Mouse (Mus musculus) heart, embryonic 13.5 days (tissue): Measurements from ENCODE around the gene Mcat. TPM values are rescaled to one million over a fixed set of nuclear protein-coding genes. Genes with fewer than 3 reads are reported as not detected.

ENCODE experiments used
- ATAC-seq: fragments of 200-750 bp; cut with Nextera tagmentation; 2 replicates; pipeline ENCODE4 v1.8.0; 2017; ENCODE audit warnings: moderate TSS enrichment; ENCODE audit not compliant: insufficient number of reproducible peaks, low FRiP score, low TSS enrichment; ENCODE audit errors: extremely low read depth
- H3K27ac ChIP-seq: fragments of 300-500 bp; sonication (generic); replicated peaks from 2 replicates; pipeline ENCODE4 v1.5.1; 2015; ENCODE audit warnings: moderate library complexity, mild to moderate bottlenecking, inconsistent platforms
- H3K27me3 ChIP-seq: fragments of 300-500 bp; sonication (generic); replicated peaks from 2 replicates; pipeline ENCODE4 v1.6.1; 2015; ENCODE audit warnings: mild to moderate bottlenecking, inconsistent platforms
- H3K36me3 ChIP-seq: fragments of 300-500 bp; sonication (generic); 2 replicates; pipeline ENCODE4 v1.6.1; 2015; ENCODE audit warnings: mild to moderate bottlenecking, inconsistent platforms
- H3K4me1 ChIP-seq: fragments of 300-500 bp; sonication (generic); 2 replicates; pipeline ENCODE4 v1.6.1; 2015; ENCODE audit warnings: inconsistent platforms
- H3K4me2 ChIP-seq: fragments of 300-500 bp; sonication (generic); 2 replicates; pipeline ENCODE4 v1.6.1; 2015; ENCODE audit warnings: inconsistent platforms, mild to moderate bottlenecking, moderate library complexity
- H3K4me3 ChIP-seq: fragments of 300-500 bp; sonication (generic); 2 replicates; pipeline ENCODE4 v1.5.1; 2015; ENCODE audit warnings: moderate library complexity, mild to moderate bottlenecking, inconsistent platforms
- H3K9ac ChIP-seq: fragments of 300-500 bp; sonication (generic); 2 replicates; pipeline ENCODE4 v1.6.1; 2015; ENCODE audit warnings: inconsistent platforms, mild to moderate bottlenecking, moderate library complexity
- H3K9me3 ChIP-seq: fragments of 300-500 bp; sonication (generic); 2 replicates; pipeline ENCODE4 v1.6.1; 2016; ENCODE audit warnings: inconsistent platforms
- WGBS: fragments of 180-500 bp; shearing (Covaris S2); methylation state at CpG from one replicate; pipeline ENCODE4 v1.1.7; 2015; ENCODE audit warnings: mixed read lengths; 5-methylcytosine and 5-hydroxymethylcytosine counted together
- polyA plus RNA-seq: library from polyadenylated mRNA; unstranded; fragments of >200 nt; fragmentation: Nextera tagmentation; extraction: Ambion mirVana; gene quantifications from 2 replicates; pipeline ENCODE4 v1.2.1, GENCODE M21; 2015

Gene Mcat
- polyA plus RNA-seq, 1 experiment from 2014 or later: 29.6 TPM

DNA sequence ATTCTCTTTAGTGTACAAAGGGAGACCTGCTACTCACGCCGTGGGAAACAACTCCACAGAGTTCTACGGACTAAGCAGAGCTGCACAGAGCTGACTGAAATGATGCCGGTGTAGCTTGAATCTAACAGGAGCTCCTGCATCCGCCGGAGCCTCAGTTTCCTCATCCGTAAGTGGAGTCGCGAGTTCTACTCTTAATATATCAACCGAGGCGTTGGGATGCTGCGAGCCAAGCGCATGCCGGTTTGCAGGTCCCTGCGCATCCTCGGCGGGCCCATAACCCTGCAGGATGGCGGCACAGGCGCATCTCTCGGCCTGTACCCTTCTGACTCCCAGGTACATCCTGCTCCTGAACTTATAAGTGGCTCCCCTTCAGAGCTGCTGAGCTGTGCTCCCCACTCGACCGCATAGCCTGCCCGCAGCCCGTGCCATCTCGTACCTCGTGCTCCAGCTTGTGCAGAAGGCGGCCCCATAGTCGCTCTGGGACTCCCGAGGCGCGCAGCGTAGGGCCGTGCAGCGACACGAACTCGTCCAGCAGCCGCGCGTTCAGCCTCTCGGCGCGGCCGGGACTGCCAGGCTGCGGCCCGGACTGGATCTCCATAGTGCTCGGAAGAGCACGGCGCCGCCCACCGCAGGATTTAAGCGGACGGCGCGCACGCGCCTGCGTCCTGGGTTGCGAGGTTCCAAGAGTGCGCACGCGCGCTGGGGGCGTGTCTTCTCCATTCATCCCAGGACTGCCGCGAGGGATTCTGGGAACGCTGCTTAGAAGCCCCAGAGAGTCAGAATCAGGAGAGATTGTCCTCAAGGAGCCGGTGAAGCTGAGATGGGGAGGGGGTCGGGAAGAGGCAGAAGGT, 31.2 kb upstream of the Mcat start, which contains the start of gene Ttll12:
Gene Ttll12, minus strand, starts transcription at position 645 of the 851 bp plus-strand sequence.
- Histone ChIP-seq H3K4me1 (peaks cover 42% of the 10 kb centered on the region), H3K9ac (peak within 1 kb of the TSS; percentile 87), H3K4me3 (peak within 1 kb of the TSS; percentile 80), H3K36me3 (peaks cover 4% of the 10 kb centered on the region; the same call in 1 of the 2 replicates), H3K27me3 (no peaks in the 10 kb centered on the region), H3K27ac (peak within 1 kb of the TSS; percentile 72), H3K4me2 (peak within 1 kb of the TSS; percentile 83), H3K9me3 (no peaks in the 10 kb centered on the region)
- WGBS: under 1% methylated on average over 68 of the region's 68 CpGs
- peak; percentile 84 for ATAC-seq

DNA sequence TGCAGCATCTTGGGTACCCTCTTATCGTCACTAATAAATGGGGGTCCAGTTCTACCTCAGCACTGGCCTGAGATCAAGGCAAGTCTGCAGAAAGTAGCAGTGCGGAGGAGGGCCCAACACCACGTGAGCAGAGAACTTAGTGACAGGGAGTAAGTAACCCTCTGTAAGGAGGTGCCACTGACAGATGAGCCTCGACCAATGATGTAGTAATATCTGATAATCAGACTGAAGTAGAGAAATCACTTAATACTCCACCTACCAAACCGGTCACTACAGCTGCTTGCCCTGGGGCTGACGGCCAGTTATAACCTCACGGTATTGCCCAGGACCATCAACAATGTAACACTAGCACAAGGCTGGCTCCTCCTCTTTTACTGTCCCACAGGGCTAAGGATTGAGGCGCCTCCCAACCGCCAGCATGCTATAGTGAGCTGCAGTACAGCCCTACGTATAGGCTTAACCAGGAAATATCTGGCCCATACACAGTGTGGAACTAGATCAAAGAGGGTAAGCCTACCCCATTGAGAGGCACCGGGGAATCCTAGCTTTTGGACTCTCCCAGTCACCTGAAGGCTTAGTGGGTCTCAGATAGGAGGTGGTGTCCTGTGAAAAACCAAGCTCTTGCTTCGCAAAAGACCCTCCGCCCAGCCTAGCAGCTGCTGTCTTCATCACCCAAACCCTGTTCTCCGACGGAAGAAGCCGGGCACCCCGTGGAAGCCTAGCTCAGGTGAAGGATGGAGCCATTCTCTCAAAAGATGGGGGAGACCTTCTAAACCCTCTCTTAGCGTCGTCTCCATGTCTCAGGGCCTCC, 30.3 kb upstream of the Mcat start:
- 11% methylated on average over 19 of the region's 19 CpGs for WGBS
- Histone ChIP-seq H3K27ac (peak overlapping the region; percentile 58), H3K9me3 (no peaks in the 10 kb centered on the region), H3K4me1 (peaks cover 42% of the 10 kb centered on the region), H3K27me3 (no peaks in the 10 kb centered on the region), H3K36me3 (peaks cover 4% of the 10 kb centered on the region; the same call in 1 of the 2 replicates), H3K4me3 (peak overlapping the region; percentile 80), H3K9ac (peak overlapping the region; percentile 87), H3K4me2 (peak overlapping the region; percentile 83)
- ATAC-seq: no peak

DNA sequence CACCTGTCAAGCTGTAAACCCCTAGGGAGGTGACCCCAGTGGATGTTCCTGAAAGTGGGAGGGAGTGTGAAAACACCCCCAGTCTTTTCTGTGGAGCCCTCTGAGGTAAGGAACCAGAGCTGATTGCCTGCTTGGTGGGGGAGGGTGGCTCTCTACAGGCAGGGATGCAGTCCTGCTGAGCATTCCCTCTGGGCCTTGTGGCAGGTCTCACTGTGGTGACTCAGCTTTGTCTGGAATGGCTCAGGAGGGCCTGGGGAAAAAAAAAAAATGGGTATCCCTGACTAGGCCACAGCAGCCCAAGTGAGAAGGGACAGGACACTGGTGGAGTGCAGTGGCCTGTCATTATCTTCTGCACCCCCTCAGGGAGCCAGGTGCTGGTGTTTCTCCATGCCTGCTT, 29.6 kb upstream of the Mcat start:
- Histone ChIP-seq H3K36me3 (peaks cover 8% of the 10 kb centered on the region), H3K4me1 (peaks cover 42% of the 10 kb centered on the region), H3K4me2 (peak overlapping the region; percentile 83), H3K27me3 (no peaks in the 10 kb centered on the region), H3K4me3 (peak overlapping the region; percentile 80), H3K9ac (peak overlapping the region; percentile 87), H3K9me3 (no peaks in the 10 kb centered on the region), H3K27ac (peak overlapping the region; percentile 58; the same call in 1 of the 2 replicates)
- ATAC-seq: no peak

DNA sequence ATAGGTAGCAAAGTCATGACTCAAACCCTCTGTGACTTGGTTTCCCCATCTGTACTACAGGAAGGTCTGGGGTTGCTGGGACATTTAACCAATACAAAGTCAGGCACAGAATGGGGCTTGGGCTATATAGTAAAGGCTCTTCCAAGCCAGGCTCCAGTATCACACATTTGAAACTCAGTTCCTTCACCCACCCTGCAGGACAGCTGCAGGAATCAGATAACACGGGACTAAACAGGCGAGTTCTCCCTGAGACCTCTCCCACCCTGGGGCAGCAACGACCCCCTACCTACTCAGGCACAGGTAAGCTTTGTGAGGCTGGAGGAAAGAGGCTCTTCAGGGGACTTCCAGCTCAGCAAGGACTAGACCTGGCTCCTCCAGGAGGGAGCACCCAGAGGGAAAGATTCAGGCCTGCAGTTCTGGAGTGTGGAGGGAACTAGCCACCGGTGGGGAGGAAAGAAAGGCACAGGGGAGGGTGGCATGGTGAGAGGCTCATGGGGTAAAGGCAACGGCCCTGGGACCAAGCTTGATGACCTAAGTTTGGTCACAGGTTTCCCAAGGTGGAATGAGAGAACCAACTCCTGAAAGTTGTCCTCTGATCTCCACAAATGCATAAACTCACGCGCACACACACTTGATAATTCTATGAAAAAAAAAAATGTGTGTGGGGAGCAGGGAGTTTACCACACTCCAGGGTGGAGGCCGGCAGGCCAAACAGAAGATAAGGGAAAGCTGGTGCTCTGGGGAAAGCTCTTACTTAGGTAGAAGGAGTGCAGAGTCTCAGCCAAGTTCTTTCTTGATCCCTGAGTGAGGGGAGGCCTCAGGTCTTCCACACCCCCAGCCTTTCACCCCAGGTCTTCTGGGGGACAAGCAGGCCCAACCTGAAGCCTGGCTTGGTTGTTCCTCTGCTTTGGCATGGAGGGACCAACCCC, 28.9 kb upstream of the Mcat start:
- Histone ChIP-seq H3K27me3 (no peaks in the 10 kb centered on the region), H3K4me1 (peaks cover 42% of the 10 kb centered on the region), H3K4me2 (peak overlapping the region; percentile 83), H3K27ac (peak overlapping the region; percentile 58; the same call in 1 of the 2 replicates), H3K9me3 (no peaks in the 10 kb centered on the region), H3K36me3 (peaks cover 14% of the 10 kb centered on the region), H3K9ac (peak overlapping the region; percentile 87), H3K4me3 (peak overlapping the region; percentile 80)
- ATAC-seq: no peak
- 38% methylated on average over 8 of the region's 8 CpGs for WGBS

DNA sequence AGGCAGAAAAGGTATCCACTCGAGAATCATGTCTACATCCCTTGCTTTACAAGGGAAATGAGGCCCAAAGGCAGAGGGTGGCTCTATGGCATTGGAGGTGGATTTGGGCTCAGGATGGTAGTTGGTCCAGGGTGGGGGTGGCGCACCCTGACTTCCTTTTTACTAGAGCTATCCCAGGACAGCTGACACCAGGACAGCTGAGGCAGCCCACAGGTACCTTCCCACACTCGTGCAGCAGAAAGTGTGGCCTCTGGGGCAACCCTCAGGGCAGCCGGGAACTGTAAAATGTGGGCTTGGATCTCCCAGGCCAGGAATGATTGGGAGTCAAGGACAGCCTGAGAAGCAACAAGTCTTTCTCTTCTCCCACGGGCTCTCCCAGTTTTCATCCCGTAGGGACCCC, 28.2 kb upstream of the Mcat start:
- no peak overlapping the region for H3K27ac ChIP-seq
- 0 out of 2 replicates have a peak overlapping the region, but pooled peaks have one; percentile 6 for H3K4me3 ChIP-seq
- peaks cover 21% of the 10 kb centered on the region for H3K36me3 ChIP-seq
- 70% methylated on average over 6 of the region's 6 CpGs for WGBS
- H3K9ac ChIP-seq: peak overlapping the region; percentile 51; the same call in 1 of the 2 replicates
- H3K27me3 ChIP-seq: no peaks in the 10 kb centered on the region
- H3K4me1 ChIP-seq: peaks cover 42% of the 10 kb centered on the region
- ATAC-seq: no peak
- no peaks in the 10 kb centered on the region for H3K9me3 ChIP-seq
- H3K4me2 ChIP-seq: peak overlapping the region; percentile 83

DNA sequence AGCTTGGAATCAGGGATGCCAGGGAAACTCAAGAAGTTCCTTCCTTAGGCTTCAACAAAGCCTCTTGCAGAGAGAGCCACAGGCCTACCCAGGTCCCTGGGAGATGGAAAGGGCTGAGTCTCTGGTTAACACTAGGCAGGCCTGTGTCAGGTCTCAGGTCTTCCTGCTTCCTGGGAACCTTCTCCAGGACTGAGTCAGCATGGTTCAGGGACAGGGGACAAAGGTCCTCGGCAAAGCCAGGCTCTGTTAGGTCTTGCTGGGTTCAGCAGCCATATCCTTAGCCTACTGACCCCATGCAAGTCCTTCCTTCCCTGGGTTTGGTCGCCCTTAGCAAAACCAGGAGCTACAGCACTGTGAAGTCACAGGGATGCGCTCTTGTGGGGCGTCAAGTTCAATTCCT, 27.3 kb upstream of the Mcat start:
- H3K27ac ChIP-seq: no peak overlapping the region
- H3K9me3 ChIP-seq: peaks cover 5% of the 10 kb centered on the region; the same call in 1 of the 2 replicates
- peaks cover 42% of the 10 kb centered on the region for H3K4me1 ChIP-seq
- H3K4me3 ChIP-seq: no peak overlapping the region
- 88% methylated on average over 4 of the region's 4 CpGs for WGBS
- no peak overlapping the region; the same call in 1 of the 2 replicates for H3K9ac ChIP-seq
- H3K4me2 ChIP-seq: no peak overlapping the region
- no peak for ATAC-seq
- H3K27me3 ChIP-seq: no peaks in the 10 kb centered on the region
- peaks cover 31% of the 10 kb centered on the region for H3K36me3 ChIP-seq

DNA sequence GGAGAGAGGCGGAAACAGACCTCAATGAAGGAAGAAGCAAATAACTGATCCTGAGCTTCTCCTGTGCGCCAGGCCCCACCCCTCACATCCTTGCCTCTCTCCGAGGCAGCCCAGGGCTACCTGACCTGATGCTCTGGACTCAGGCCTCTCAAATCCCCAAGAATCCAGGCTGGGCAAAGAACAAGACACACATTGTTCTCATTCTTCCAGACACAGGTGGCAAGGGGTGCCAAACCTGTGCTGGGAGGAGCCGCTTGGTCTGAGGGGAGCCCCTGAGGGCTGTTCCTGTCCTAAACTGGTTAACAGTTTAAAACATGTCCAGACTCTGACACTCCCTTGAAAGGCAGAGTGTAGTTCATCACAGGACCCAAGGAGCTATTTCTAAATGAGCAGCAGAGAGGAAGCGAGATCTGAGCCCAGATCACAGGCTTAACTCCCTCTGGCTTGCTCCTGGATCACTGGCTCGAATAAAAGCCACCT, 21.2 kb upstream of the Mcat start:
- WGBS: 87% methylated on average over 6 of the region's 6 CpGs
- H3K9ac ChIP-seq: no peak overlapping the region
- no peak overlapping the region for H3K4me3 ChIP-seq
- H3K9me3 ChIP-seq: peaks cover 7% of the 10 kb centered on the region; the same call in 1 of the 2 replicates
- peaks cover 3% of the 10 kb centered on the region; the same call in 1 of the 2 replicates for H3K4me1 ChIP-seq
- H3K27me3 ChIP-seq: no peaks in the 10 kb centered on the region
- H3K36me3 ChIP-seq: peaks cover 86% of the 10 kb centered on the region
- ATAC-seq: no peak
- H3K4me2 ChIP-seq: no peak overlapping the region
- no peak overlapping the region for H3K27ac ChIP-seq

DNA sequence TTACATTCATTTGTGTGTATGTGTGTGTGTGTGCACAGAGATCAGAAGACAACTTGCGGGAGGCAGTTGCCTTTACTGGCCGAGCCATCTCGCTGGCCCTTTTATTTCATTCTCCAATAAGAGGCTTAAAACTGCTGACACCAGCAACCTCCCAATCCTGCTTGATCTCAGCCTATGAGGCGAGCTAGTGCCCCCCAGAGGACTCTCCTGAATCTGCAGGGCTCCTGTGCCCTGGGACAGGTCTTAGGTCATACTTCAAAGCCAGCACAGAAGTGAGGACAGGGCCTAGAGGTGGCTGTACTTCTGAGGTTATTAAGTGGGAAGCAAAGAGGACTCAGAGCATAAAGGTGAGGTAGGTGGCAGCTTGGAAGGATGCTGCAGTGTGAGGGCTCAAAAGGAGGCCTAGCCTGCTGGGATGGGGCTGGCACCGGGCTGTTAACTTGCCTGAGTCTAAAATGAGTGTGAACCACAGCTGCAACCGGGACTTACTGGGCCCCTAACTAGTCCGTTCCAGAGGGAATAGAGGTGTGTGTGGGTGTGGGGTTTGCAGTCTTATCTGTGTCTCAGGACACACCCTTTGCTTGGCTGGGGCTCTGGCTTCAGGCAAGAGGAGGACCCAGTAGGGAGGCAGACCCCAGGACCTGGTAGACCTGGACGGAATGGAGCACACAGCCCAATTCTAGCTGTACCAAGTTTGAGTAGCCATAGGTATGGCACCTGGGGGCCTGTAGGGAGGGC, 20.0 kb upstream of the Mcat start:
- Histone ChIP-seq H3K27me3 (no peaks in the 10 kb centered on the region), H3K4me3 (no peak overlapping the region), H3K27ac (no peak overlapping the region), H3K9ac (0 out of 2 replicates have a peak overlapping the region, but pooled peaks have one; percentile 40), H3K9me3 (peaks cover 7% of the 10 kb centered on the region; the same call in 1 of the 2 replicates), H3K4me2 (no peak overlapping the region), H3K4me1 (0 out of 2 replicates have a peak, but pooled peaks cover 3% of the 10 kb centered on the region), H3K36me3 (peaks cover 97% of the 10 kb centered on the region)
- ATAC-seq: no peak
- WGBS: 70% methylated on average over 8 of the region's 8 CpGs

DNA sequence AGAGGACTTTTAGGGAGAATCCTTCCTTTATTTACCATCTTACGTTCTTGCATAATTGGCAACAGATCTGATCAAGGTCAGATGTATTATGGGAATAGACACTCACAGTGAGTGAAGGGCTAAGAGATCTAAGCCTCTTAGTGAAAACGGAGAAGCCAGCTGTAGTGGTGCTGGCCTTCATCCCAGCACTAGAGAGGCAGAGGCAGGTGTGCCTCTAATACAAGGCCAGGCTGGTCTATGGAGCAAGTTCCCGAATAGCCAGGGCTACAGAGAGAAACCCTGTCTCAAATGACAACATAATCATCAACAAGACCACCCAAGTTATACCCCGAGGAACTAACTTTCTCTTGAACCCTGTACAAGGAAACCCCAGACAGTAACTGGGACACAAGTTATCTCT, 19.3 kb upstream of the Mcat start:
- H3K36me3 ChIP-seq: peaks cover 97% of the 10 kb centered on the region

DNA sequence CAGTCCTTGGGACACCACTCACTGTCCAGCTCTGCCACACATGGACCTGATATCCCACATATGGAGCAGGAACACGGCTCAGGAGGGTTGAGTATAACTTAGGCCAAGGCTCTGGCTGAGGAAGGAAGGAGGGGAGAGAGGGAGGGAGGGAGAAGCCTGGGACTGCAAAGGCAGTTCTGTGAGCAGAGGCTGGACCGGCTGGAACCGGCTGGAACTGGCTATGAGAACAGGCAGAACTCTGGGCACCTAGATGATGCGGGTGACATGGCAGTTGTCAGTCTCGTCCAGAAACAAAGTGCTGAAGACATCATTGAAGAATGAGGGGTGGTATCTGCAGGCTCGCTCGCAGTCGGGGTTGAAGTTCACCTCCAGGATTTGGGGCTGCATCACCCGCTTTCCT, 13.1 kb upstream of the Mcat start:
- Histone ChIP-seq H3K36me3 (peaks cover 89% of the 10 kb centered on the region), H3K4me2 (no peak overlapping the region), H3K9me3 (no peaks in the 10 kb centered on the region)

More for the DNA sequence above, 19.3 kb upstream of the Mcat start:
- no peak overlapping the region for H3K27ac ChIP-seq
- 82% methylated on average over 4 of the region's 4 CpGs for WGBS
- no peak overlapping the region for H3K4me3 ChIP-seq
- no peak for ATAC-seq
- peaks cover 7% of the 10 kb centered on the region; the same call in 1 of the 2 replicates for H3K9me3 ChIP-seq
- no peaks in the 10 kb centered on the region for H3K27me3 ChIP-seq
- no peak overlapping the region for H3K9ac ChIP-seq
- H3K4me2 ChIP-seq: no peak overlapping the region
- 0 out of 2 replicates have a peak, but pooled peaks cover 3% of the 10 kb centered on the region for H3K4me1 ChIP-seq

More for the DNA sequence above, 13.1 kb upstream of the Mcat start:
- ATAC-seq: no peak
- H3K4me3 ChIP-seq: no peak overlapping the region
- H3K4me1 ChIP-seq: no peaks in the 10 kb centered on the region
- H3K9ac ChIP-seq: no peak overlapping the region
- H3K27ac ChIP-seq: no peak overlapping the region
- WGBS: 83% methylated on average over 9 of the region's 9 CpGs
- H3K27me3 ChIP-seq: no peaks in the 10 kb centered on the region
